Mouse (Mus musculus): ENCODE measurements around the gene Dcaf1.

- TF ChIP-seq GATA1 (IDR thresholded peaks at IDR 0.05; ENCODE audit: borderline replicate concordance, low read length) (no peak), FLI1 (IDR thresholded peaks at IDR 0.05; ENCODE audit: low read length) (no peak)
Observed at GRCm38 (mm10) chr9:106914878-106915277, 93.2 kb downstream of the Dcaf1 start.

Measured in megakaryocyte, embryonic 14.5 days (primary cell).